Mouse (Mus musculus) embryonic facial prominence, embryonic 14.5 days (tissue): Measurements from ENCODE around the gene Umps. TPM values are rescaled to one million over a fixed set of nuclear protein-coding genes. Genes with fewer than 3 reads are reported as not detected.

Experiments
- ATAC-seq: fragments of 200-750 bp; cut with Nextera tagmentation; 2 replicates; pipeline ENCODE4 v1.8.0; 2017; ENCODE audit warnings: low read depth, moderate number of reproducible peaks, moderate TSS enrichment
- DNase-seq: peaks from one replicate; pipeline ENCODE4 v3.0.0-alpha.2; 2015; ENCODE audit warnings: low spot score
- H3K27ac ChIP-seq: fragments of 300-500 bp; sonication (generic); replicated peaks from 2 replicates; pipeline ENCODE4 v1.5.1; 2014; ENCODE audit warnings: low read depth, mild to moderate bottlenecking, low read length, moderate library complexity
- H3K27me3 ChIP-seq: fragments of 300-500 bp; sonication (generic); replicated peaks from 2 replicates; pipeline ENCODE4 v1.6.1; 2014; ENCODE audit warnings: low read length; ENCODE audit not compliant: control insufficient read depth, insufficient read depth
- H3K36me3 ChIP-seq: fragments of 300-500 bp; sonication (generic); 2 replicates; pipeline ENCODE4 v1.6.1; 2014; ENCODE audit warnings: low read length, mixed read lengths; ENCODE audit not compliant: control insufficient read depth, insufficient read depth
- H3K4me1 ChIP-seq: fragments of 300-500 bp; sonication (generic); 2 replicates; pipeline ENCODE4 v1.6.1; 2014; ENCODE audit warnings: antibody characterized with exemption, low read length; ENCODE audit not compliant: control insufficient read depth, insufficient read depth
- H3K4me2 ChIP-seq: fragments of 300-500 bp; sonication (generic); 2 replicates; pipeline ENCODE4 v1.6.1; 2014; ENCODE audit warnings: low read depth, mild to moderate bottlenecking, low read length, moderate library complexity, mixed read lengths
- H3K4me3 ChIP-seq: fragments of 300-500 bp; sonication (generic); 2 replicates; pipeline ENCODE4 v1.5.1; 2014; ENCODE audit warnings: low read depth, mild to moderate bottlenecking, low read length
- H3K9ac ChIP-seq: fragments of 300-500 bp; sonication (generic); 2 replicates; pipeline ENCODE4 v1.6.1; 2014; ENCODE audit warnings: low read depth, mild to moderate bottlenecking, low read length, moderate library complexity, mixed read lengths
- H3K9me3 ChIP-seq: fragments of 300-500 bp; sonication (generic); 2 replicates; pipeline ENCODE4 v1.6.1; 2016; ENCODE audit warnings: low read length; ENCODE audit not compliant: control insufficient read depth
- WGBS: fragments of 180-500 bp; shearing (Covaris S2); extraction: QIAGEN DNeasy Blood & Tissue Kit; methylation state at CpG from one replicate; pipeline ENCODE4 v1.1.7; 2014; 5-methylcytosine and 5-hydroxymethylcytosine counted together
- polyA plus RNA-seq: library from polyadenylated mRNA; unstranded; fragments of >200 nt; fragmentation: Nextera tagmentation; extraction: Ambion mirVana; gene quantifications from 2 replicates; pipeline ENCODE4 v1.2.1, GENCODE M21; 2014

The Umps gene
- polyA plus RNA-seq, 1 experiment from 2014 or later: 45.7 TPM

GRCm38 (mm10) chr16:33939636-33940035 lies 27.2 kb downstream of the Umps start:
- no peaks in the 10 kb centered on the region for H3K27me3 ChIP-seq
- DNase-seq: no peak

GRCm38 (mm10) chr16:33939133-33939531 lies 27.7 kb downstream of the Umps start:
- Histone ChIP-seq H3K9me3 (no peaks in the 10 kb centered on the region), H3K4me2 (no peak overlapping the region), H3K27ac (0 out of 2 replicates have a peak overlapping the region, but pooled peaks have one; percentile 11), H3K4me3 (no peak overlapping the region), H3K9ac (no peak overlapping the region), H3K4me1 (peaks cover 48% of the 10 kb centered on the region), H3K27me3 (no peaks in the 10 kb centered on the region), H3K36me3 (0 out of 2 replicates have a peak, but pooled peaks cover 3% of the 10 kb centered on the region)
- ATAC-seq (no peak), DNase-seq (no peak)
- WGBS: 65% methylated on average over 2 of the region's 2 CpGs

More at GRCm38 (mm10) chr16:33939636-33940035, 27.2 kb downstream of the Umps start:
- Histone ChIP-seq H3K9me3 (no peaks in the 10 kb centered on the region), H3K4me3 (no peak overlapping the region), H3K36me3 (0 out of 2 replicates have a peak, but pooled peaks cover 3% of the 10 kb centered on the region), H3K4me2 (no peak overlapping the region), H3K4me1 (peaks cover 45% of the 10 kb centered on the region), H3K27ac (no peak overlapping the region), H3K9ac (no peak overlapping the region)
- WGBS: 40% methylated on average over 9 of the region's 9 CpGs
- no peak for ATAC-seq

GRCm38 (mm10) chr16:33938311-33939132 lies 28.3 kb downstream of the Umps start:
- Histone ChIP-seq H3K27ac (0 out of 2 replicates have a peak overlapping the region, but pooled peaks have one; percentile 11), H3K4me3 (no peak overlapping the region), H3K4me1 (peaks cover 53% of the 10 kb centered on the region), H3K27me3 (no peaks in the 10 kb centered on the region), H3K9me3 (no peaks in the 10 kb centered on the region), H3K4me2 (no peak overlapping the region), H3K36me3 (0 out of 2 replicates have a peak, but pooled peaks cover 3% of the 10 kb centered on the region), H3K9ac (no peak overlapping the region)
- DNase-seq (no peak), ATAC-seq (no peak)
- 50% methylated on average over 12 of the region's 12 CpGs for WGBS

GRCm38 (mm10) chr16:33937567-33937966 lies 29.3 kb downstream of the Umps start:
- DNase-seq: no peak
- ATAC-seq: no peak
- H3K4me1 ChIP-seq: peaks cover 50% of the 10 kb centered on the region

GRCm38 (mm10) chr16:33936885-33937284 lies 30.0 kb downstream of the Umps start:
- no peak overlapping the region for H3K4me2 ChIP-seq
- no peak overlapping the region for H3K9ac ChIP-seq
- no peak overlapping the region for H3K4me3 ChIP-seq
- peak; percentile 60 for DNase-seq
- H3K4me1 ChIP-seq: peaks cover 44% of the 10 kb centered on the region
- no peak for ATAC-seq
- no peaks in the 10 kb centered on the region for H3K9me3 ChIP-seq
- H3K27me3 ChIP-seq: no peaks in the 10 kb centered on the region
- WGBS: 53% methylated on average over 4 of the region's 4 CpGs
- H3K36me3 ChIP-seq: peaks cover 5% of the 10 kb centered on the region; the same call in 1 of the 2 replicates
- H3K27ac ChIP-seq: peak overlapping the region; percentile 33; the same call in 1 of the 2 replicates

More at GRCm38 (mm10) chr16:33937567-33937966, 29.3 kb downstream of the Umps start:
- Histone ChIP-seq H3K4me3 (no peak overlapping the region), H3K4me2 (no peak overlapping the region), H3K36me3 (0 out of 2 replicates have a peak, but pooled peaks cover under 1% of the 10 kb centered on the region), H3K9ac (no peak overlapping the region), H3K27me3 (no peaks in the 10 kb centered on the region), H3K27ac (no peak overlapping the region), H3K9me3 (no peaks in the 10 kb centered on the region)
- 79% methylated on average over 8 of the region's 8 CpGs for WGBS

- H3K27me3 ChIP-seq: no peaks in the 10 kb centered on the region
- H3K4me3 ChIP-seq: no peak overlapping the region
- H3K27ac ChIP-seq: no peak overlapping the region
- no peak overlapping the region for H3K4me2 ChIP-seq
- H3K9me3 ChIP-seq: no peaks in the 10 kb centered on the region
- H3K4me1 ChIP-seq: peaks cover 39% of the 10 kb centered on the region
- ATAC-seq (no peak), DNase-seq (no peak)
- peaks cover 5% of the 10 kb centered on the region; the same call in 1 of the 2 replicates for H3K36me3 ChIP-seq
- no peak overlapping the region for H3K9ac ChIP-seq
- 95% methylated on average over 6 of the region's 6 CpGs for WGBS
Measured at GRCm38 (mm10) chr16:33935407-33935785, 31.4 kb downstream of the Umps start.

GRCm38 (mm10) chr16:33934701-33935406 lies 32.0 kb downstream of the Umps start:
- peak; percentile 20 for ATAC-seq
- no peak overlapping the region; the same call in 1 of the 2 replicates for H3K9ac ChIP-seq

GRCm38 (mm10) chr16:33933411-33933810 lies 33.4 kb downstream of the Umps start:
- Histone ChIP-seq H3K36me3 (peaks cover 5% of the 10 kb centered on the region; the same call in 1 of the 2 replicates), H3K4me1 (peaks cover 37% of the 10 kb centered on the region), H3K27ac (peak overlapping the region; percentile 74), H3K4me3 (no peak overlapping the region), H3K4me2 (no peak overlapping the region), H3K9ac (no peak overlapping the region), H3K27me3 (no peaks in the 10 kb centered on the region), H3K9me3 (no peaks in the 10 kb centered on the region)
- 84% methylated on average over 11 of the region's 11 CpGs for WGBS
- peak; percentile 9; the same call in 1 of the 2 replicates for ATAC-seq
- peak; percentile 69 for DNase-seq

More at GRCm38 (mm10) chr16:33934701-33935406, 32.0 kb downstream of the Umps start:
- Histone ChIP-seq H3K4me1 (peaks cover 38% of the 10 kb centered on the region), H3K27ac (peak overlapping the region; percentile 74), H3K9me3 (no peaks in the 10 kb centered on the region), H3K4me3 (no peak overlapping the region), H3K36me3 (peaks cover 5% of the 10 kb centered on the region; the same call in 1 of the 2 replicates), H3K4me2 (no peak overlapping the region), H3K27me3 (no peaks in the 10 kb centered on the region)
- 56% methylated on average over 5 of the region's 5 CpGs for WGBS
- peak; percentile 89 for DNase-seq
